Mouse (Mus musculus): ENCODE measurements around the gene Man2a2. TPM values are rescaled to one million over a fixed set of nuclear protein-coding genes. Genes with fewer than 3 reads are reported as not detected.
A peak's percentile ranks its signal among the peaks of the same experiment; 100 is the strongest.
"Not testable (repeated sequence)": the region's sequence is repeated elsewhere in the genome, so short reads cannot be mapped to it uniquely, and the experiment has no call there.

Gene Man2a2
- total RNA-seq, 2 experiments from 2014 or later, result 70.5 to 72.0 TPM

GRCm38 (mm10) chr7:80401041-80401859 lies 30.1 kb upstream of the Man2a2 start:
- peak; percentile 45 to 53 for DNase-seq
- intact Hi-C loops (cut with DNase I), result no loop called here

- intact Hi-C loops (cut with DNase I), result no loop called here
- DNase-seq, result no peak
These were observed 29.4 kb upstream of the Man2a2 start for GRCm38 (mm10) chr7:80400571-80400970.

DNA sequence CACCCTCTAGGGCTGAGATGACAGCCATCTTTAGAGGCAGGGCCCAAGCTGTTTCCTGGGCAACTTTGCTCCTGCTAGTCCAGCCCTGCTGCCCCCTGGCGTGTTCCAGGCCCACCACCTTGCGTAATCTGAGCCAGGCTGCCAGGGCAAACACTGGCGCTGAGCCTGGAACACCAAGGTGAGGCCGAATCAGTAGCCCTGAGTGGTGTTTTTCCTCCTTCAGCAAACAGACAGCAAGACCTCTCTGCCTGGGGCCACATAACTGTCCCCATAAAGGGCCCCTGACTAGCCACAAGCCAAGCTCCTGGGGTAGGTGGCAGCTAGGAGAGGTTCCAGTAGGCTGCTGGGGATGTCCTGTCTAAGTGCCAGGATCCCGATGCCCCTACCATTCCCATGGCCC lies 28.9 kb upstream of the Man2a2 start:
- intact Hi-C loops (cut with DNase I), result no loop called here
- peak in 1 of 2 experiments; percentile 57 for DNase-seq

DNA sequence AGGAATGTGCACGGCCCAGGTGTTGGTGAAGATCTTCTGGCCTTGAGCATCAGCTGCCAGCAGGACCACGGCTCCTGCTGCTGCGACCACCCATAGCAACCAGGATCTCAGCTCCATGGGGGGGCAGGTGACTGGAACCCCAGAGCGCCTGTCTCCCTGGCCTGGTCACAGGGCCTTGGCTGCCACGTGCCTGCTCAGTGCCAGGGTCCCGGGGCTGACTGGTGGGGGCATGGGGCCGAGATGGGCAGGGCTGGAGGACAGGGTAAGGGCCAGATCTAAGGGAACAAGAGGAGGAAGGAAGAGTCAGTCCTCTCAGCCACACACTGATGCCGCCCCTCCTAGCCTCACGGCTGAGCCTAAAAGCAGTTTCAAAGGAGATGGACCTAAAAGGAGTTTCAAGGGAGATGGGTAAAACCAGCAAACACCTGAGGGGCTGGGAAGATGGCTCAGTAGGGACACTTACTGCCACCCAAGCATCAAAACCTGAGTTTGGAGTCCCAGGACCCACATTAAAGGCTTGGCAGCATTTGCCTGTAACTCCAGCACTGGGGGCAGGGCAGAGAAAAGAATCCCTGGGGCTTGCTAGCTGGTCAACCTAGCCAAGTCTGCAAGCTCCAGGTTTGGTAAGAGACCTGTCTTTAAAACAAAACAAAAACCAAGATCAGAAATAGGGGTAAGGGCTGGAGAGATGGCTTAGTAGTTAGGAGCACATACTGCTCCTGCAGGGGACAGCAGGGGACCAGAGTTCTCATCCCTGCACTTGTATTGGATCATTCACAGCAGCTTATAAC lies 27.7 kb upstream of the Man2a2 start:
- no peak for DNase-seq
- intact Hi-C loops (cut with DNase I), result loop anchor here (2.0 kb wide), 1 partner anchor 46 kb away; no protein-coding TSS in a partner anchor

GRCm38 (mm10) chr7:80397986-80398385 lies 26.8 kb upstream of the Man2a2 start:
- intact Hi-C loops (cut with DNase I), result loop anchor here (2.0 kb wide), 1 partner anchor 47 kb away; no protein-coding TSS in a partner anchor
- no peak for DNase-seq

- intact Hi-C loops (cut with DNase I); DNase-seq: not testable (repeated sequence)
These were observed 25.3 kb upstream of the Man2a2 start for GRCm38 (mm10) chr7:80396427-80396826.

GRCm38 (mm10) chr7:80394600-80394999 lies 23.4 kb upstream of the Man2a2 start:
- intact Hi-C loops (cut with DNase I), result no loop called here
- DNase-seq, result no peak

DNA sequence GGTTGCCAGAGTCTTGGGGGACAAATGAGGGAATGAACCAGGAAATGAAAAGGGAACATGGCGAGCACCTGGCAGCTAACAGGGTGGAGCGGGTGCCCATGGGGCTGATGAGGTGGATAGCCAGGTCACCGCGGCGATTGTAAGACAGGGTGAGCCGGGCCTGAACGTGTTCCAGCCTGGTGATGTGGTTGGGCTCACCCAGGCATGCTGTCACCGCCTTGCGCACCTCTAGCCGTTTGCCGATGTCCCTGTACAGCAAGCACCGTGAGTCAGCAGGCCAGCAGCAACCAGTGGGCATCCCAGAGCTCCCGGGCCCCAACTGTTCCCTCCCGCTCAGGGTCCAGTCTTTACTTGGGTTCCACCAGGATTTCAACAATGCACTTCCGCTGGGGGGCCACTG lies 20.9 kb upstream of the Man2a2 start:
- intact Hi-C loops (cut with DNase I), result no loop called here
- no peak for DNase-seq

DNA sequence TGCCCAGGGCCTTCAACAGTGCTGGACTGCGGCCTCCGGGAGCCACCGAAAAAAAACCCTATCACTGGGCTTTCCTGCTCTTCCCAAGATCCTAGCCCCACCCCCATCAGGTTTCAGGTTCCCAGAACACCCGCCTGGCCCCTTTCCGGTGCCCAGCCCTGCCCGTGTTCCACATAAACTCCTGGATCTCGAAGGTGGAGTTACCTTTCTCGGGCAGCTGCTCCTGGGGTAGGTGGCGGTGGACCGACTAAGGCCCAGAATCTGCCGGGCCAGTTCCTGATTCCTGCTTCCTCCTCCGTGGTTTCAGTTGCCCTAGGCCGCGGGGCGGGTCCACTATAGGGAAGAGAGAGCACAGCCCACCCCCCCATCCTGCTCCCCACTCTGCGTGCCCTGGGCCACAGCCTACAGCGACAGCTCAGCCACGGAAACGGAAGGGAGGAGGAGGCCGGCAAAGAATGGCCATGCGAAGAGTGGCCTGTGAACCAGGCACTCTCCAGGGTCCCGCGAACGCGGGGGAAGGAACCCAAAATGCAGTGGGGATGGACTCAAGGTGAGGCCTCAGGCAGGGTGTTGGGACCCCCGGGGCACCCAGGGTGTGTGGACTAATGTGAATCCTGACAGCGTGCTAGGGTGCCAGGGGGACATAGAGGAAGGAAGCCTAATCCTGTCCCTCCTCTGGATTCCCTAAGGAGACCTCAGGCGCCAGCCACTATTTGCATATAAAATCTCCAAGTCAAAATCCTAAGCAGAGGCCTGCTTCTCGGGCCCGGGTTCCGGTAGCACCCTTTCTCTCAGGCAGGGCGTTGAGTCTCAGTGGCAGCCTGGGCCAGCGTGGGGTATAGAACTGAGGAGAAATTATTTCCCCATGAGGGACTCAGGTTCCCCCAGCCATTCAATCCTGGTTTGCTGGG lies 16.7 kb upstream of the Man2a2 start, which contains the start of gene Fes:
Fes (minus strand) TSS at position 314 of the 911 bp plus-strand sequence.
- peak; percentile 78 to 81 for DNase-seq
- intact Hi-C loops (cut with DNase I), result loop anchor here (2.0 to 10.0 kb wide), 4 partner anchors 15 to 457 kb away; no protein-coding TSS in a partner anchor

DNA sequence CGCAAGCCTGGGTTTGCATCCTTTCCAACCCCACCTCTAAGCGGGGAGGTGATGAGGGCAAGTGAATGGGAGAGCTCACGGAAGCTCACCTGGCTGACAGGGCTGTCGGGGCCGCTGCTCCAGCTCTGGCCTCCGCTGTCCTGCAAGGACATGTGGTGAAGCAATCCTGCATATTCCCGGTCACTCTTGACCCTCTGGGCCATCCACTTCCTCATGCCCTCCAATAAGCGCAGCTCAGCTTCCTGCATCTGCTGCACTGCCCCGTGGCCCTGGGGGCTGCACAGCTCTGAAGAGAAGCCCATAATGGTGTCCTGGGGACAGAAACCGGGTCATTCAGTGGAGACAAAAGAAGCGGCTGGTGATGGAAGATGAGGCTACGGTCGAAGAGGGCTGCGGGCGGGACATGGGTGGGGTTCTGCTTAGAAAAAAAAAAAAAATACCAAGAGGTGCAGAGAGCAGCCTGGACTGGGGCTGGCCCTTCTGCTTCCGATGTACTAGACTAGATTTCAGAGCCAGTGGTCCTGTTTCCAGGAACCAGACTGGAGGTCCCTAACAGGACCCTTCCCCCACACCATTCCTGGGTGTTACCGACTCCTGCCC lies 16.0 kb upstream of the Man2a2 start:
- DNase-seq, result peak; percentile 47 to 60
- intact Hi-C loops (cut with DNase I), result loop anchor here (2.0 to 10.0 kb wide), 4 partner anchors 16 to 458 kb away; no protein-coding TSS in a partner anchor

- intact Hi-C loops (cut with DNase I), result loop anchor here (1.0 to 10.0 kb wide), 6 partner anchors 16 to 458 kb away; no protein-coding TSS in a partner anchor
- peak; percentile 93 to 96 for DNase-seq
These were observed 15.2 kb upstream of the Man2a2 start for GRCm38 (mm10) chr7:80386235-80386930.

- intact Hi-C loops (cut with DNase I), result loop anchor here (10.0 kb wide), 2 partner anchors 312 to 462 kb away; no protein-coding TSS in a partner anchor
- no peak for DNase-seq
These were observed 11.7 kb upstream of the Man2a2 start for GRCm38 (mm10) chr7:80382919-80383318.

DNA sequence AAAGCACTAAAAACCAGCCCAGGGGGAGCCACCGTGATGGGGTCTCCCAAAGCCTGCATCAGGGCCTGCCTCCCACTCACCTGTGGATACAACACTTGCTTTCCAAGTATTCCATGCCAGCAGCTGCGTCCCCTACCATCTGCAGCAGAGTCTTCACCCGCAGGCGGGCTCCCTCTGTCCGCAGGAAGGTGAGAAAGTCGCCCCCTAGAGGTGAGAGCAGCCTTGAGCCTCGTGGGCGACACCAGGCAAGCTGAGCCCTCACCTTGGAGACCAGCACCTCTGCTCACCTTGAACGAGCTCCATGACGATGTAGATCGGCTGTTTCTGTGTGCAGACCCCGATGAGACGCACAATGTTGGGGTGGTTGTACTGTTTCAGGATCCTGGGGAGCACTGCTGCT lies 8.4 kb upstream of the Man2a2 start:
- DNase-seq, result no peak

GRCm38 (mm10) chr7:80377471-80377870 lies 6.3 kb upstream of the Man2a2 start:
- DNase-seq, result peak; percentile 67 to 84
- intact Hi-C loops (cut with DNase I), result no loop called here

More for the DNA sequence above, 8.4 kb upstream of the Man2a2 start:
- intact Hi-C loops (cut with DNase I), result no loop called here

DNA sequence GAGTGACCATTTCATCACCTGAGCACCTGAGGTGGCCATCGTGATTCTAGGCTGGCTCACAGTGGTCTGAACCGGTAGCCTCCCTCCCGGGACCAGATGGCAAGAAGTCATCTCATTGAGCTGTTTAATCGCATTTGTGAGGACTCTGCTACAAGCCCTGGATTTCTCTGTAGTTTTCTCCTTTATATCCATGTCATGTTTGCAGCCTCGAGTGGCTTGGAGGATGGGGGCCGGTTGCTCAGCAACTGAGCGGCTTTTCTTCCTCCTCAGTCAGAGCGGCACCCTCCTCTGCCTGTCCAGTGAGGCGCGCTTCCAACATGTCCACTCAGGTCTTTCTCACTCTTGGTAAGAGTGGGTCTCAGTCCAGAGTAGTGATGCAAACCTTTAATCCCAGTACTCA lies 5.0 kb upstream of the Man2a2 start:
- intact Hi-C loops (cut with DNase I), result no loop called here
- DNase-seq, result no peak

DNA sequence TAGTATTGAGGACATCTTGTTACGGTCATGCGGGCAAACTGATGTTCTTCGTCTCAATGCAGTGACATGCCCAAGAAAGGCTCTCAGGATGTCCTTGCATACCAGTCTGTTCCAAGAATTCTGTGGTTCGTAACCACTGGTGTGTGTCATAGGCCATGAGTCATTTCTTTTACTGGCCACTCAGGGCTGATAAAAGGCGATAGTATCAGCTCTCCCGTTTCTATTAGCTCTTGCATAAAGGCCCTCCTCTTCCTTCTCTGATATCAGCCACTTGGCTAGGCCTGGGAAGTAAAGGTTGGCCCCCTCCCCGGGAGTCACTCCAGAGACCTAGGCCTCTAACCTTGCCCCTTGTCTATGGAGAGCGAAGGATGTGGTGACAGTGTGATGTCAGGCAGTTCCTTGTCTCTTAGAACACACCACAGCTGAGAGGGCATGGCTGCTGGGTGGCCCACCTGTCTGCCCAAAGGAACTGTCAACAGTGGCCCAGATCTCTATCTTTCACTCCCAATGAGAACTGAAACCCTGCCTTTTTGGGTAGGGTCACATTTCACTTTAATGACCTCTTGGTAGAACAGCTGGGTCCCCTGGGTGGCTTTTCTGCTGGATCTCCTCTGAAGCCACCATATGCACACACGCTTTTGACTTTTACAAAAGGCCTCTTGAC lies 4.3 kb upstream of the Man2a2 start:
- intact Hi-C loops (cut with DNase I), result no loop called here
- DNase-seq, result no peak

DNA sequence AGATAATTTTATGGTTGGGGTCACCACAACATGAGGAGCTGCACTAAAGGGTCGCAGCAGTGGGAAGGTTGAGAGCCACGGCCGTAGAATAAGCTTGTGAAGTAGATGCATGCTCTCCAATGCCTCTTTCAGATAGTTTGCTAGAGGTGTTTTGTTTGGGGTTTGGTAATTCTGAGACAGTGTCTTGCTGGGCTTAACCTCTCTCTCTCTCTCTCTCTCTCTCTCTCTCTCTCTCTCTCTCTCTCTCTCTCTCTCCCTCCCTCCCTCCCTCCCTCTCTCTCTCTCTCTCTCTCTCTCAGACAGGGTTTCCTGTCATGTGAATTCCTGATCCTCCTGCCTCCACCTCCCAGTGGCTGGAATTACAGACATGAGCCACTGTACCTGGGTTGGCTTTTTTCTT lies 3.6 kb upstream of the Man2a2 start:
- intact Hi-C loops (cut with DNase I), result no loop called here
- DNase-seq, result no peak

DNA sequence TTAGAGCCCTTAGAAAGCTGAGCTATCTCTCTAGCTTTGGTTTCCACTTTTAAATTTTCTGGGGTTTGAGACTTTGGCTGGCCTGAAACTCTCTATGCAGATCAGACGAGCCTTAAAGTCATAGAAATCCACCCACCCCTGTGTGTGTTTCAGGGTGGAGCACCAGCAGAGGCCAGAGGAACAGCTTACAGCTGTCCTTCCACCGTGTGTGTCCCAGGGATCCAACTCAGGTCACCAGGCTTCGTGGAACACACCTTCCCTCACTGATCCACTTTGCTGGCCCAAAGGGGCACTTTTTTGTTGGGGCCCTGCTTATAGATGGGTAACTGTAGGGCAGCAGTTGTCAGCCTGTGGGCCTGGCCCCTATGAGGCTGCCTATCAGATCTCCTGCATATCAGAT lies 3.1 kb upstream of the Man2a2 start:
- DNase-seq, result no peak
- intact Hi-C loops (cut with DNase I), result no loop called here

DNA sequence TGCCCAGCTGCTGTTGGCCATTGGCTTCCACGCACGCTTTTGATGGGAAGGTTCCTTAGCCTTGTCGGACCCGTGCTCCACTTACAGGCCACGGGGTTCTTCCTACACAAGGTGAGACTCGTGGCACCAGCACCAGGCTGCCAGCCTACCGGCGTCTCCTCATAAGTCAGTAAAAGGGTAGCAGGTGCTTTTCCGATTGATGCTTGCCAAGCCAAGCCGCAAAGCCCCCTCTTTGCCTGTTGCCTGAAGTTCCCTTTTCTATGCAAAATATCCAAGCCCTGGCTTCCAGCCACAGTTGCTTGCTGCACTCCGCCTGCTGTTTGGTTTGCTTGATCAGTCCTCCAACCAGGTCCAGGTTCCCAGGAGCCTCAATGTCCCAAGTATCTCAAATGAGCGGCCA lies 2.7 kb upstream of the Man2a2 start:
- DNase-seq, result no peak
- intact Hi-C loops (cut with DNase I), result no loop called here
